Mouse (Mus musculus) gastrocnemius, postnatal 4 days (tissue): ENCODE measurements at regions not wholly inside any gene's neighbourhood (a gene's known extent, or its start where the extent isn't known, plus 50 kb on each side); places are given as distances from the start of the nearest gene placed in this dataset.

ENCODE experiments used
- DNase-seq, 2 experiments: peaks; one replicate each; pipeline ENCODE4 v3.0.0; 2021 to 2022; ENCODE audit warnings: low spot score in 2 of 2, mixed read lengths in 2 of 2

DNA sequence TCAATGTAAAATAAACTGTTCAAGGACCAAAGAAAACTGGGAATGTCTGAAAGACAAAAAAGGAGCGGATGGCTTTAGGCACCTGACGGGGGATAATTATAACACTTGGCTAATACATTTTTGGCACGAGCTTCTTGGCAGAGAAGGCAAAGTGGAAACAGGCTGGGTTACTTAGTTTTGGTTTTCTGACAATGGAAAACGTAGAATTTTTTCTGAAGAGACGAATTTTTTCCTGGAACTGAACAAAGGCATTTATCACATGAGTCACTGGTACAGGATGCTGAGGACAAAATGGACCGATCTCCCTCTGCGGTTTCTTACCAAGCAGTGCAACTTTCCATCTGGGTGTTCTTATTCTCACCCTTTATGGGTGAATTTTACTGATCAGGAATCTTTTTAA, 143.2 kb upstream of the Slit3 start:
- no peak for DNase-seq

DNA sequence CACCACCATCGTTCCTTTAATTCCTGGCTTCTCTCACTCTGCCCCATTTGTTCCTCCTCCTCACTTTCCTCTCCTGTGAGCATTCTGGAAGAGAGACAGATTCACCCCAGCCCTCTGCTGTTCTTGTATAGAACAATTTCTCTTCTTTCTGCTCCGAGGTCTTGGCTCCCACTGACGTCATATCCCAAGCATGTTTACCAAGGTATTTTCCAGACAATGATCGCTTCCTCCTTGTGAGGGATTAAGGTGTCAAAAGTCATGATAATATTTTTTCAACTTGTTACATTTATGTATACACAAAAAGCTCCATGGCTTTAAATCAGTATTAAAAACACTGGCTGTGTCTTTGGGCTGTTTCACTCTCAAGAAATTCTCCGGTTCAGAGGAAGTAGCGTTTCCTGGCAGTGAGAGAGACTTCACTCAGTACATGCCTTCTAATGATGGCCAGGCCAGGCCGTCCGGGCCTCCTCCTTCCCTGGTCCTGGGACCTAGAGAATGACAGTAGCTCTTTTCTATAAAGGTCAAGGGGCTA, 142.4 kb upstream of the Spdl1 start:
- DNase-seq, result no peak

DNA sequence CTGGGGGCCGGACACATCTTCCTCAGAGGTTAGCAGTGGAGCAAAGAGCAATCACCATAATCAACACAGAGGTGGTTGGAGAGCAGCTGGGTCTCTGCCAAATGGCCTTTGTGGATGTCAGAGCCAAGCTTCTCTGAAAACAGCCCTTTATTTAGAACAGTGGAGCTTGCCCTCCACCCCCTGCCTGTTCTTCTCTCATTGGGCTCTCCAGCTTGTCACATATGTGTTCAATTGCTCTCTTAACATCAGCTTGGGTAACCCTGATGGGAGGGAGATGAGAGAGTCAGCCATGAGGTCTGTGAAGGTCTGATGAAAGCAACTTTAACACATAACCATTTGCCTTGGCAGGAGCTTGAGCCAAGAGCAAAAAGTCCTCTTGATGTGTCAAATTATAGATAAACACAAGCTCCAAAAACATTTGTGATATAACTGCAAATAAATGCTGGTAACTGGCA, 140.1 kb upstream of the Spdl1 start:
- DNase-seq, result no peak

DNA sequence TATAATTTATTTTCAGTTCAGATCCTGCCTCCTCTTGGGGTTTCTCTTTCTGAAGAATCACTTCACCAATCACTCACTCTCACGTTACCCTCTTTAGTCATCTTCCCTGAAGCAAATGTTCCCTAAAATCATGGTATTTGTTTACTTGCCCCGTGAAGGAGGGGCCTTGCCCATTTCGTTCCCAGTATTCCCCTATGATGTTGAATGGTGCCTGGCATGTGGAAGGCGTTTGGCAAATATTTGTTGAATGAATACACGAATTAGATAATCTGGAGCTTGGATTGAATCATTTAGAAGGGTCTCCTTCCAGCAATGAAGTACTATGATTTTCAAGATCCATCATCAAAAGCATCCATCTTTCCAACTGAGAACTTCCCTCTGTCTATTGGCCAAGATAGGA, 139.6 kb upstream of the Spdl1 start:
- no peak for DNase-seq

DNA sequence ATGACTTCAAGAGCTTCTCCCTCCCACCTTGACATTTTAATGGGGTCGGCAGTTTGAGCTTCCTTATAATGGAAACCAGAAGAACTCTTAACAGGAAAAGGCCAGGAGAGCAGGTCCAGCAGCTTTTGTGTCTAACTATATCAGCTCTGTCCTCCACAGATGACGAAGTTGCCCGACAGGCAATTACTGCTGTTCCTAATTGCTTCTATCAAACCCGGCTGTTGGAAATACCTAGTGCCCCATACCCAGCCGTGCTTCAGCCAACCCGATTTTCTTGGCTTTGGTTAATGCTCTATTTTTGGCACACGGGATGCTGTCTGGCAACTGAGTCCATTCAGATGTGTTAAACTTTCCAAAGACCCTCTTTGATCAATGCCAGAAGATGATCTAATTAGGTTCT, 125.8 kb upstream of the Spdl1 start:
- DNase-seq, result no peak

DNA sequence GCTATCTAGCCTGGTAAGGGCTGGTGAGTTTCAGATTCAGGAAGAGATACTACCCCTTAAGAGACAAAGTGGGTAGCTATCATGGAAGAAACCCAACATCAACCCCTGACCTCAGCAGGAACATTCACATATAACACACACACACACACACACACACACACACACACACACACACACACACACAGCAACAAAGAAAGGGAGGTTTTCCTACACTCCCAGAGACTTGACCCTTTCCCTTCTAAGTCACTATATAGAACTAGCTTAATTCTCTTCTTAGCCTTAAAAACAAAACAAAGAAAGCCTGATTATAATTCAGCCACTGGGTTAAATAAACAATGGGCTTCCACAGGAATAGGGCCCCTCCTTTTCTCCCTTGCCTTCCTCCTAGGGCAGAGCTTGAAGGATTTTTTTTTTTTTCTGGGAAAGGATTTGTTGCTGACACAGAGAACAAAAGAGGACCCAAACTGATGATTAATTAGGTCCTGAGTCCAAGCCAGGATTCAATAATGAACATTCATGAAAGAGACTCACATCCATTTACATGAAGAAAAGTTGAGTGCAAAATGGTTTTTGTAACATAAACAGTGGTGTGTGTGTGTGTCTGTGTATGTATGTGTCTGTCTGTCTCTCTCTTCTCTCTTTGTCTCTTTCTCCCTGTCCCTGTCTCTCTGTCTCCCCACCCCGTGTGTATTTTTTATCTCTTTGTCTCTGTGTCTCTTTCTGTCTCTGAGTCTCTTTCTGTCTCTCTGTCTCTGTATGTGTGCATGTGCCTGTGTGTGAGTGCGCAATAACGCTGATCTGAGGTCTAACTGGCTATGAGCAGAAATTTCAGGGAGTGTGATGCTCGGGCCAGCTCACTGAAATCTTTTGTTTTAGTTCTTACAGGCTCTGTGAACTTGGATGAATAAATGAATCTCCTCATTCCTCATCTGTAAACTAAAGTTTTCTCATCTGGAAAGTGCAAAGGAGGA, 108.3 kb upstream of the Spdl1 start:
- DNase-seq, result no peak

DNA sequence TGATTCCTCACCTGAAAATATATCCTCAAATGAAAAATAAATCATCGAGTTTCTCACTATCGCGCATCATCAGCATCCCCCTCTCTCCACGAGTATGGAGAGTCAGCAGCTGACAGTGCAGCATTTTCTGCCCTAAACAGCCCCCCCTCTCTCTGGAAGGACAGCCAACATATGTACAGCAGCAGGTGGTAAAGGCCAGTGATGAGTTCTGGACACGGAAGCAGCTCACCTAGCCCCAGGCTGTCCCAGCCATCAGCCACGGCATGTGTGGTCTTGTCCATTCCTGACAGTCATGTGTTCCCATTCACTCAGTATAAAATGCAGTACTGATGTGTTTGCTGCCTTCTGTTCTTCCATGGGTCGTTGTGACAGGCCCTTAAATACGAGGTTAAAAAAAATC, 106.7 kb upstream of the Spdl1 start:
- no peak for DNase-seq

DNA sequence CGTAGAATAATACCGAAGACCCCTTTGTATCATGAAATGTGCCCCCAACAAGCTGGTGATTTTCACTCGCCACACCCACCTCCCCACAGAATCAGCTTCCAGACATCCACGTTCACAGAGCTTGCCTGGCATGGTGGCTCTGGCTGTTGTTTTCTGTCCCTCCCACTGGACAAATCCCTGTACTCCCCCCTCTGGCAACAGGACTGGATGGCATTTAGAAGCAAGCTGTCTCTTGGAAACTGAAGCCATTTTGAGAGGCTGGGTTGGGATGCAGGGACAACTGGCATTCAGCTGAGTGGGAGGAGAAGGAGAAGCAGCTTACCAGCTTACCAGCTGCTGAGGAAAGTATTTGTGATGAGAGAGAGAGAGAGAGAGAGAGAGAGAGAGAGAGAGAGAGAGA, 105.6 kb upstream of the Spdl1 start:
- DNase-seq, result no peak

DNA sequence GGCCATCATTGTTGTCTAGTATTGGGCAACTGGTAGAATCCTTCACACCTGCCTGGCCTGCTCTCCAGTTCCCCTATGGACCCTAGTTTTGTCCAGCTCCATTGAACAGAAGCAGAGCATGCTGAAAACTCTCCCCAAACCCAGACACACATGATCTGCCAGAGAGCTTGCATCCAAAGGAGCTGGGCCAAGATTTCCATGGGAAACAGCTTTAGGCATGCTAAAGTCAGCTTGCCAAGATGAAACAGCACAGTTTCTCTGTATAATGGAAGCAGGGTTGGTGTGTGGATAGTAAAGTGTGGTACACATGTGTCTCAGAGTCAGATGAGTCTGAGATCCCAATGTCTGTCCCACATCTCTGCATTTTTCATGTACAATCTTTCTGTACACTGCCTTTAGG, 98.8 kb upstream of the Spdl1 start:
- no peak for DNase-seq

DNA sequence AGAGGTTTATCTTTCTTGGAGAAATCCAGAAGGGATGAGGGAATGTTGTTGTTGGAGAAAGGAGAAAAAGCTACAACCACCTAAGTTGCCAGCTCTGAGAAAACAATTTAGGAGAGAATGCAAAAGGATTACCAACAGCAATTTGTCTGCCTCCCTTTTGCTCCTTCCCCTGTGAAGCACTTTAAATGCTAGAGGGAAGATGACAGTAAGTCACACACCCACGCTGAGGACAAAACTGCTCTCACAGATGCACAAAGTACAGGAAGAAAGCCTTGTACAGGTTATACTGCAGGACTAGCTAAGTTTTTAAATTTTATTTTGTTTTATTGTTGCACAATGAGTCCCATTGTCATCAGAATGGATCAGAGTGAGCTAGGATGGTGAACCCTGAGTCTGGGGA, 83.7 kb upstream of the Spdl1 start:
- DNase-seq, result no peak

DNA sequence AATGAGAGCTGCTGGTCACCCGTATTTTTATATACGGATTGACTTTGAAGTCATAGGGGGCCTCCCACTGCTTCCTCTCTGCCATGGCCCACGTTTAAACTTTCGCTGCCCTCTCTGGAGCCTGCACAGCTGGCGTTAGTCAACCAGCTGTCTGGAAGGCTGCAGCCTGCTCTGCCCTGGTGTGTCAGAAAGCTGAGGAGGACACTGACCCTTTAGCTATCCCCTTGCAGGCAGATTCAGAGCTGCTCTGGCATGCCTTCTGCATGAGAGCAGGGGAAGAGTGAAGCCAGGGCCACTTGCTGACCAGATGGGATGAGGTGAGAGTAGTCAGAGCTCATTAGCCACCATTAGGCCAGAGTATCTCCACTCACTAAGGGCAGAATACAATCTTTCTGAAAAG, 76.4 kb upstream of the Spdl1 start:
- peak in 1 of 2 experiments; percentile 11 for DNase-seq

DNA sequence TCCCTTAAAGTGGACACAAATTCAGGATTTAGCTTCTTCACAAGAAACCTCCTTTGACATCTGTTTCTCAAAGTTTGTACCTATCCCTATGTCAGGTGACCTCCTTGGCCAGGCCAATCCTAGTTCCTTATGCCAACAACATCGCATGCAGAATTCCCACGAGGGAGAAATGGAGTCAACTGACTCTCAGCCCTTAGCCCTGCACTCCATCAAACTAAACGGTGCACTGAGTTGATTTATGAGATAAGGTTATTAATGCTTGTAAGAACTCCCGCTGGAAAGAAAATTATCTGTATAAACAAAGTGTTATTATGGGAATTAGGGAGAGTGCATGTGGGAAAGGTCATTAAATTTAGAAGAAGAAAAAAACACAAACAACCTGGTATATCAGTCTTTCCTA, 70.8 kb upstream of the Spdl1 start:
- no peak for DNase-seq

DNA sequence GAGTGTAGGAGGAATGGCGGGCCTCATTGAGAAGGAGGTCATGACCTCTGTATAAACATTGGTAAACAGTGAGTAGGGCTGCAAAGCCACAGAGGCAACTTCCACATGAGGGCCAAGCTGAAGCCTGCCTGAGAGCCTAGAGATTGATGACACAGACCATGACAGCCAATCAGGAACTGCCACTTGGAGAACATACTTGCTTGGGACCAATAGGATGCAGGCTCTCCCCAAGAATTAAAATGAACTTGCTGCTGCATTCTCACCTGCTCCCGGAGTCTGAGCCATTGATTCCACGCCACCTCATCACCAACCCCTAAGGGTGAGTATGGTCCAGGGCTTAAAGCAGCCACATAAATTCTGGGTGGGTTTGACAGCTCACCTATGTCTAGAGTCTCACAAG, 66.0 kb upstream of the Spdl1 start:
- DNase-seq, result no peak

DNA sequence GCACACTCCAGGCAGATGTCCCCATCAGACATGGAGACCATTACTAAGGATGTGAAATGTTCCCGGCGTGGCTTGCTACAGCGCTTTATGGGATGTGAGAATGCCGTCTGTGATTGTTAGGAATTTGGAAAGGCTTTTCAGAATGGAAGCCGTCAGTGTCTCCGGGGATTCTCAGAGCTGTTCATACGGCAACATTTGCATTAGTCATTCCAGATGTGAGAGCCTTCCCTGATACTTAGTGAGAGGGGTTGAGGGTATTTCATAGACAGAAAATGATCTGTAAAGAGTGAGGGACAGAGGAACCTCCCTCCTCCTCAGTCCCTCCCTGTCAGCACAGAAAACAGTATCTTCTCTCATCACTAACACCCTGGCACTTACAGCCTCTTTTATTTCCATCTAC, 62.2 kb upstream of the Spdl1 start:
- no peak for DNase-seq

DNA sequence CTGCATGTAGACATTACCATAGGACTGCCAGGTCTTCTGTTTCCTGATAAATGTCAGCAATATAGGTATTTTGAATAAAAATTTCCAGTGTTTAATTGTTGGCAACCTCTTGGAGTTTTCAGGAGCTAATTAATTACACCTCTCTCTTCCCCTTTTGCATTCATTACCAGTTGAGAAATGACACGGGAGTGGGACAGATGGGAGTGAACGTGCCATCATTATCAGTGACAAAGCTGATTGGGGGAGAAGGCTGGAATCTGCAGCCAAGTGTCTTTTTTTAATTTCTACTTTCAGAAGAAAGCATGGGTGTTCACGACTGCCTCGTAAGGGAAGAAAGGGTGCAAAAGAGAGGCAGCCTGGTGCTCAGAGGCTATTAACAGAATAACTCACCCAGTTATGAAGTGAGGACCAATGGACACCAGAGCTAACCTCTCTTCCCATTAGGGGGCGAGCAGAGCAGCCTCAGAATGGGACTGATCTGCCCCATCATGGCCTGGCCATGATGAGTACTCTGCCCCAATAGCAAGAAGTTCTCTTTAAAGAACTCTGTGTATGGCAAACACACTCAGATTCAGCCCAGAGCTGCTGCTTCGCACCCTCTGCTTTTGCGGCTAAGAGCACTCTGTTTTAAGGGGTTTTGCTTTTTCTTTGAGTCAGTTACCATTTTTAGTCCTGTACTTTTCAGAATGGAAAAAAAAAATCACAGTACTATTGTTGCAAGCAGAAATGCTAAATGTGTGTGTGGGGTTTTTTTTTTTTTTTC, 55.1 kb upstream of the Spdl1 start:
- DNase-seq, result no peak

DNA sequence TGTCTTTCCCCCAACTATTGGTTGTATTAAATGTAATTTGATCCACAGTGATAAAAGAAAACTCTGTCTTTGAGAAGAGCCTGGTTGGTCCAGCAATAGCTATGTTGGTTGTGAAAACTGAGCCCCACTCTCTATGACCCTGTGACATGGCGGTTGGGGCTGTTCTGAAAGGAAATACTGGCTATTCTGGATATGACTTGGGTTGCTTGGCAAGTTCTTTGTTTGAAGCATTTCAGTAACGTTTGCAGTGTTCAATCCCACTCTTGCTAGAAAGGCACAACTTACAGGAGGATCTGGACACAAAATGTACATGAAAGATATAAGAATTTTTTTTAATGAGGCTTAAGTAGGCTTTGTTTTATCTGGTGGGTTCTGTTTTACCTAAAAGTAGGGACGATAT, 54.1 kb upstream of the Spdl1 start:
- no peak for DNase-seq
